Mouse (Mus musculus): ENCODE data around the gene Cep112. TPM values are rescaled to one million over a fixed set of nuclear protein-coding genes. Genes with fewer than 3 reads are reported as not detected.
A peak's percentile ranks its signal among the peaks of the same experiment; 100 is the strongest.

The Cep112 gene
- polyA plus RNA-seq, 1 experiment: 0.34 TPM

DNA sequence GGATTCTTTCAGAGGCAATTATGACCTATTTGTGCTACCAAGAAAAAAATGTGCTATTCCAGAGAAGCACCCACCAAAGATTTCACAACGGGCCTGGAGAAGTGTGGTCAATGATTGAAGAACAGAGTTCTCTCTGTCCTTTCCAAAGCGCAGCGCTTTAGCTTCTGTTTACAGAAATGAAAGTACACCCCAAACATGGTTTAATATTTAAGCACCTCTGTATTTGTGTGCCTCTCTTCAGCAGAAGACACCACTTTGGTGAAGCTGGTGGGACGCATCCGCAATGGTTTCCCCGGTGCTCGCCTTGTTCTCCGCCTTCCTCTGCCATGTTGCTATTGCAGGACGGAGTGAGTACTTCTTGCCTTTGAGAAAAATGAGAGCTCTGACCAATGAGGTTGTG lies 29.9 kb upstream of the Cep112 start:
- Histone ChIP-seq H3K36me3 (ENCODE audit: control insufficient read depth, insufficient read depth, low read length) (no peaks in the 10 kb centered on the region), H3K4me3 (ENCODE audit: insufficient read depth, low read depth, low read length) (no peak overlapping the region), H3K27me3 (replicated peaks; ENCODE audit: control insufficient read depth, insufficient read depth, low read length) (no peaks in the 10 kb centered on the region), H3K4me1 (ENCODE audit: control insufficient read depth, insufficient read depth, low read length) (no peaks in the 10 kb centered on the region), H3K27ac (ENCODE audit: insufficient read depth, low read depth, low read length) (no peak overlapping the region)
- WGBS: 81% methylated on average over 9 of the region's 9 CpGs
- DNase-seq: peak; percentile 68
- no peak for TF ChIP-seq CTCF (conservative IDR thresholded peaks at IDR 0.05; ENCODE audit: insufficient read depth, insufficient read length, low read depth, low read length)
- TF ChIP-seq POLR2A (IDR thresholded peaks at IDR 0.05; ENCODE audit: low read depth, low read length): no peak

DNA sequence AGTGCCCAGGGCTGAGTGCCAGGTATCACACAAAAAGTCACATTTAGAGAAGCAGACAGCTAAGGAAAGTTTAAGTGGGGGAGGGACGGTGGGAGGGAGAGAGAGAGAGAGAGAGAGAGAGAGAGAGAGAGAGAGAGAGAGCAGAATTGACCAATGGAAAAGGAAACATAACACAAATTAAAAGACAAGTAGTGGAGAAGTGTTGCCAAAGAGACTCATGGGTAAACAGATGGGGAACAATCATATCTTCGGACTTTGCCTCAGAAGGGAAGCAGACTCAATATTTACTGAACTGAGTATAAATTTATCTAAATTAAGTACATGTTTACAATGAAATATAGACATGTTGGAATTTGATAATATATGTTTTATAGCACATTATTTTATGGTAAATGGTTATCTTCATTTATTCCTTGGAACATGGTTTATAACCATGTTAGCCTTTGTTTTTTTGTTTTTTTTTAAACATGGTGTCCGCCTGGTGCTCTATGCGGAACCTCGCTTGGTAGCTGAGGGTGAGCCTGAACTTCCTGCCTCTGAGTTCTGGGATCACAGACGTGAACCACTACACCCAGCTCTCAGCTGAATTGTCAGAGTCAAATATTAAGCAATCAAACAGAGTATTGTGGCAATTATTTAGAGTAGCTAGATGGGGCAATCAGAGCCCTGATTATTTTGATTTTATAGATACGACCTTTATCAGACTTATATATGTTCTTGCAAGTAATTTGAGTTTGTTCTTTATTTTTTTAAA lies 28.7 kb upstream of the Cep112 start:
- no peak for DNase-seq
- TF ChIP-seq POLR2A (IDR thresholded peaks at IDR 0.05; ENCODE audit: low read depth, low read length) (no peak), CTCF (conservative IDR thresholded peaks at IDR 0.05; ENCODE audit: insufficient read depth, insufficient read length, low read depth, low read length) (no peak)
- no peaks in the 10 kb centered on the region for H3K27me3 ChIP-seq (replicated peaks; ENCODE audit: control insufficient read depth, insufficient read depth, low read length)
- H3K36me3 ChIP-seq (ENCODE audit: control insufficient read depth, insufficient read depth, low read length): no peaks in the 10 kb centered on the region
- WGBS: 85% methylated on average over 7 of the region's 7 CpGs
- no peak overlapping the region for H3K27ac ChIP-seq (ENCODE audit: insufficient read depth, low read depth, low read length)
- H3K4me1 ChIP-seq (ENCODE audit: control insufficient read depth, insufficient read depth, low read length): no peaks in the 10 kb centered on the region
- no peak overlapping the region for H3K4me3 ChIP-seq (ENCODE audit: insufficient read depth, low read depth, low read length)

DNA sequence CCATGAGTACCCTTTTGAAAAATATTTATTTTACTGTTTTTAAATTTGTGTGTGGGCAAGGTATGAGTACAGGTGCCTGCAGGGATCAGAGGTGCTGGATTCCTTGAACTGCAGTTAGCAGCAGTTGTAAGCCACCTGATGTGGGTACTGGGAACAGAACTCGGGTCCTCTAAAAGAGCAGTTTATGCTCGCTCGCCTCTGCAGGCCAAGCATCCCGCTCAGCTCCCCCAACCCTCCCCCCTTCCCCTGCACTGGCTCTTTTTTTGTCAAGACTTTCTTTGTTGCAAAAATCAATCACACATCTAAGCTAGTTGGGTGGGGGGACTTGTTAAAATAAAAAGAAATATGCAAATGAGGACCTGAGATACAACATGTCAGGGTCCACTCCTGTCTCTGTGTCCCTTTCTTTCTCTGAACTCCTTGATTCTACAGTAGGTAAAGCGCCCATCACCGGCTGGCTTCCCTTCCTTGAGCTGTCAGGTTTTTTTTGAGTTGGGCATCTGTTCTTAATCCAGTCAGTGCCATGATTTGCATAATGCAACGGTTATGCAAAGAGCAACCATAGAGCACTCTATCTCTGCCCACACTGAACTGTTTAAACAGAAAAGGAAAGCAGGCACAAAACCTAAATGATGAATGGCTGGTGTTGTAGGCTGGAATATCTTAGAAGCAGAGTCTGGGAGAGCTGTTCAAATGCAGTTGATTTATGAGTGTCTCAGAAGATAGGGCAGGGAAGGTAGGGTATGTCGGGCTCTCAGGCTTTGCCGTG lies 14.9 kb upstream of the Cep112 start:
- TF ChIP-seq POLR2A (IDR thresholded peaks at IDR 0.05; ENCODE audit: low read depth, low read length) (no peak), CTCF (conservative IDR thresholded peaks at IDR 0.05; ENCODE audit: insufficient read depth, insufficient read length, low read depth, low read length) (no peak)
- Histone ChIP-seq H3K36me3 (ENCODE audit: control insufficient read depth, insufficient read depth, low read length) (no peaks in the 10 kb centered on the region), H3K4me3 (ENCODE audit: insufficient read depth, low read depth, low read length) (no peak overlapping the region), H3K4me1 (ENCODE audit: control insufficient read depth, insufficient read depth, low read length) (no peaks in the 10 kb centered on the region), H3K27ac (ENCODE audit: insufficient read depth, low read depth, low read length) (no peak overlapping the region), H3K27me3 (replicated peaks; ENCODE audit: control insufficient read depth, insufficient read depth, low read length) (no peaks in the 10 kb centered on the region)
- no peak for DNase-seq
- 77% methylated on average over 8 of the region's 9 CpGs for WGBS

DNA sequence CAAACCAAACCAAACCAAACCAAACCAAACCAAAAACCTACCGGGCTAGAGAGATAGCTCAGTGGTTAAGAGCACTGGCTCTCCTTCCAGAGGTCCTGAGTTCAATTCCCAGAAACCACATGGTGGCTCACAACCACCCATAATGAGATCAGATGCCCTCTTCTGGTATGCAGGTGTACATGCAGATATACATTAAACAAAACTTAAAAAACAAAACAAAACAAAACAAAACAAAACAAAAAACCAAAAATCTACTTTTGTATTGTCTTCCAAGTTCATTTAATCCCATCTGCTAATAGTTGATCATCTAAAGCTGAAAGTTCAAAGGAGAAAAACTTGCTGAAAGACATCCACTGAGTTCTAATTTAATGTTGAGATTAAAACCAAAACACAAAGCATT lies 8.6 kb upstream of the Cep112 start:
- H3K36me3 ChIP-seq (ENCODE audit: control insufficient read depth, insufficient read depth, low read length): no peaks in the 10 kb centered on the region
- no peaks in the 10 kb centered on the region for H3K27me3 ChIP-seq (replicated peaks; ENCODE audit: control insufficient read depth, insufficient read depth, low read length)
- TF ChIP-seq CTCF (conservative IDR thresholded peaks at IDR 0.05; ENCODE audit: insufficient read depth, insufficient read length, low read depth, low read length) (no peak), POLR2A (IDR thresholded peaks at IDR 0.05; ENCODE audit: low read depth, low read length) (no peak)
- H3K4me3 ChIP-seq (ENCODE audit: insufficient read depth, low read depth, low read length): no peak overlapping the region
- no peak for DNase-seq
- 100% methylated on average over 1 of the region's 1 CpGs for WGBS
- no peak overlapping the region for H3K27ac ChIP-seq (ENCODE audit: insufficient read depth, low read depth, low read length)
- no peaks in the 10 kb centered on the region for H3K4me1 ChIP-seq (ENCODE audit: control insufficient read depth, insufficient read depth, low read length)

DNA sequence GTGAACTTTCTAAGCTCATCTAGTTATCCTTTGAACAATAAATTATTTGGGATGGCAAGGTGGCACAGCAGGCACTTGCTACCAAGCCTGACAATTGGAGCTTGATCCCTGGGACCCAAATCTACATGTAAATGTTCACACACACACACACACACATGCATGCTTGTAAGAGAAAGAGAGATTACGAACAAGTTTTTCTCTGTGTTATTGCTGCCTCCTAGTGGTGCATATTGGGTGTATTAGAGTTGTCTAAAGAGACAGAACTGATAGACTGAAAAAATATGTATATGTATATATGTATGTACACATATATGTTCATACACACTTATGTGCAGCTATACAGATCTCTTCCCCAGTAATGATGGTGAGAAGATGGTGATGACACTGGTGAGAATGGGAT lies 6.5 kb upstream of the Cep112 start:
- TF ChIP-seq POLR2A (IDR thresholded peaks at IDR 0.05; ENCODE audit: low read depth, low read length): no peak
- 0 out of 2 replicates have a peak, but pooled peaks have one; percentile 13 for TF ChIP-seq CTCF (conservative IDR thresholded peaks at IDR 0.05; ENCODE audit: insufficient read depth, insufficient read length, low read depth, low read length)
- peak; percentile 24 for DNase-seq
- Histone ChIP-seq H3K27me3 (replicated peaks; ENCODE audit: control insufficient read depth, insufficient read depth, low read length) (no peaks in the 10 kb centered on the region), H3K36me3 (ENCODE audit: control insufficient read depth, insufficient read depth, low read length) (no peaks in the 10 kb centered on the region), H3K27ac (ENCODE audit: insufficient read depth, low read depth, low read length) (no peak overlapping the region), H3K4me1 (ENCODE audit: control insufficient read depth, insufficient read depth, low read length) (no peaks in the 10 kb centered on the region), H3K4me3 (ENCODE audit: insufficient read depth, low read depth, low read length) (no peak overlapping the region)
- 28% methylated on average over 1 of the region's 1 CpGs for WGBS

DNA sequence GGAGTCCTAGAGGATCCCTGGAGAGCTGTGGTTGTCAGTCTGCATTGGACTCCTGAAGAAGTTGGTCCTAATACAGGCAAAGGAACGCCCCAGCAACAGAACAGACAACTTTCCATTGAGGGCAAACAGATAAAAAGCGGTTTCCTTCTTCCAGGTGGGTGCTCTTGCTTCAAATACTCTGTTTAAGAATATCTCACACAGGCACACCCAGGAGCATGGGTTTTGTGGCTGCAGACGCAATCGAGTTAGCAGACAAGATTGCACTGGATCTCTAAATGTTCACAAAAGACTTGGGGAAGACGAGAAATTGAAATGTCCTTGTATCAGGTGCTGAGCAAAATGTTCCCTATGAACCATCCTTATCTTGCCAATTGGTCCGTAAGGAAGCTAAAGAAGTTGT lies 5.8 kb upstream of the Cep112 start:
- no peak for DNase-seq
- Histone ChIP-seq H3K36me3 (ENCODE audit: control insufficient read depth, insufficient read depth, low read length) (no peaks in the 10 kb centered on the region), H3K4me1 (ENCODE audit: control insufficient read depth, insufficient read depth, low read length) (no peaks in the 10 kb centered on the region; the same call in 1 of the 2 replicates), H3K4me3 (ENCODE audit: insufficient read depth, low read depth, low read length) (no peak overlapping the region), H3K27me3 (replicated peaks; ENCODE audit: control insufficient read depth, insufficient read depth, low read length) (no peaks in the 10 kb centered on the region), H3K27ac (ENCODE audit: insufficient read depth, low read depth, low read length) (no peak overlapping the region)
- no peak for TF ChIP-seq CTCF (conservative IDR thresholded peaks at IDR 0.05; ENCODE audit: insufficient read depth, insufficient read length, low read depth, low read length)
- no peak for TF ChIP-seq POLR2A (IDR thresholded peaks at IDR 0.05; ENCODE audit: low read depth, low read length)
- 92% methylated on average over 6 of the region's 6 CpGs for WGBS

DNA sequence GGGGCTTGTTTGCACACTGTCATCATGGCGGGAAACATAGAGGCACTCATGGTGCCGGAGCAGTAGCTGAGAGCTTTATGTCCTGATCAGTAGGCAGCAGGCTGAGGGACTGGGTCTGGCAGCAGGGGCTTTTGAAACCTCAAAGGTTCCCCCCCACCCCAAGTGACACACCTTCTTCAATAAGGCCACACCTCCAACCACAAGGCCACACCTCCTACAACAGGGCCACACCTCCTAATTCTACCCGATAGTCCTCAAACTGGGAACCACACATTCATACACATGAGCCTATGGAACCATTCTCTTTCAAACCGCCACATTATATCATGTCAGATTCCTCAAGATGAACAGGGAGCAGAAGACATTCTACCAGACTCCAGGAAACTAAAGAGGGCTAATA lies 4.2 kb upstream of the Cep112 start:
- Histone ChIP-seq H3K27me3 (replicated peaks; ENCODE audit: control insufficient read depth, insufficient read depth, low read length) (no peaks in the 10 kb centered on the region), H3K4me3 (ENCODE audit: insufficient read depth, low read depth, low read length) (no peak overlapping the region), H3K27ac (ENCODE audit: insufficient read depth, low read depth, low read length) (no peak overlapping the region), H3K36me3 (ENCODE audit: control insufficient read depth, insufficient read depth, low read length) (no peaks in the 10 kb centered on the region), H3K4me1 (ENCODE audit: control insufficient read depth, insufficient read depth, low read length) (no peaks in the 10 kb centered on the region; the same call in 1 of the 2 replicates)
- no peak for DNase-seq
- 82% methylated on average over 4 of the region's 4 CpGs for WGBS
- TF ChIP-seq POLR2A (IDR thresholded peaks at IDR 0.05; ENCODE audit: low read depth, low read length) (no peak), CTCF (conservative IDR thresholded peaks at IDR 0.05; ENCODE audit: insufficient read depth, insufficient read length, low read depth, low read length) (no peak)

All from kidney, adult 2 months (tissue).